Mouse (Mus musculus) left cerebral cortex, adult 6 months (tissue): ENCODE measurements around the gene Zfp637. TPM values are rescaled to one million over a fixed set of nuclear protein-coding genes. Genes with fewer than 3 reads are reported as not detected.

Experiments
- long read RNA-seq, 2 experiments: library from polyadenylated mRNA; unstranded; transcript quantifications; one replicate each; pipeline ENCODE4 v2.0.0; 2019 to 2020
- polyA plus RNA-seq: library from polyadenylated mRNA; unstranded; fragments of <200 nt; fragmentation: Nextera tagmentation; gene quantifications from 2 replicates; pipeline ENCODE4 v1.2.3, GENCODE M21; 2021

The Zfp637 gene
- polyA plus RNA-seq: 125 and 139 TPM in 2 replicates
- long read RNA-seq, experiment 1, transcript Zfp637-202 (3 exons, 421 nt): minor isoform, 19 of 93 reads
- long read RNA-seq, experiment 1, transcript Zfp637-209 (3 exons, 765 nt): minor isoform, 10 of 93 reads
- long read RNA-seq, experiment 1, transcript Zfp637-208 (3 exons, 659 nt): minor isoform, 10 of 93 reads
- long read RNA-seq, experiment 1, transcript Zfp637-210 (3 exons, 1,098 nt): major isoform, 32 of 93 reads
- long read RNA-seq, experiment 1, partial matches to known transcripts: 3 of 93 reads
- long read RNA-seq, experiment 1, other reads (novel, unspliced or antisense): 12 of 93 reads
- long read RNA-seq, experiment 2, transcript Zfp637-208 (3 exons, 659 nt): minor isoform, 9 of 87 reads
- long read RNA-seq, experiment 2, transcript Zfp637-202 (3 exons, 421 nt): minor isoform, 15 of 87 reads
- long read RNA-seq, experiment 2, transcript Zfp637-210 (3 exons, 1,098 nt): major isoform, 34 of 87 reads
- long read RNA-seq, experiment 2, partial matches to known transcripts: 10 of 87 reads
- long read RNA-seq, experiment 2, other reads (novel, unspliced or antisense): 8 of 87 reads

DNA sequence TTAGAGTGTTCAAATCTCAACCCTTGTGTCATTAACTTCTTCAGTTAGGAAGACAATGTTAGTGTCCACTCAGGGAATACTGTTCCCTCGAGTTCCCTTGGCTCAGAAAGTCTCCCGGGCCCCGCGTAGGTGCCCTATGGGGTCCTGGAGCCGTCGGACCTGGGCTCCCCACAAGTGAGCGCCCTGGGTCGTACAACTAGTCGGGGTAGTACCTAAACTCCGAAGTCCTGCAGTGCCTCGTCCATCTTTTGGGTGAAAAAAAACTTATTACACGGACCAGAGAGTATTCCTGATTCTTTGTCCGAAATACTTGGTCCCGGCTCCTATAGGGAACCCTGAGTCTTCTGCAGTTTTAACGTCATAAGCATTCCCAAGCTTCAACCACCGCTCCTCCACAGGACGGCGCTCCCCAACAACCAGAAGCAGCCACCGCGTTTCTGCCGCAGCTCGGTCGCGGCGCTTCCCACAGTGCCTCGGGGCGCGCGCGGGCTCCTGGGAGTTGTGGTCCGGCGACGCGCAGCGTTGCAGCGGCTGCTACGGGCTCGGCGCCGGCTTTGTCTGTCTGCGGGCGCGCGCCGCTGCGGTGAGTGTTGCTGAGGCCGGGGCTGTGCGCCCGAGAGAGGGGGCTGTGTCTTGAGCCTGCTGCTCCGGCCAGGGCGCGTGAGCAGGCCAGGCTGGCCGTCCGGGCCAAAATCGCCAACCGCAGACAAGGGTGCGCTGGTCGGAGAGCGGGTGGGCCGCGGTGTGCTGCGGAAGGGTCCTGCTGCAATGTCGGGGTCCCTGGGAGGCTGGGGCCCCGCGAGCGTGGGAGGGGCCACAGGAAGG, at the start of gene Zfp637:
TSS of gene Zfp637 (plus strand) at position 495 of the 825 bp plus-strand sequence.

DNA sequence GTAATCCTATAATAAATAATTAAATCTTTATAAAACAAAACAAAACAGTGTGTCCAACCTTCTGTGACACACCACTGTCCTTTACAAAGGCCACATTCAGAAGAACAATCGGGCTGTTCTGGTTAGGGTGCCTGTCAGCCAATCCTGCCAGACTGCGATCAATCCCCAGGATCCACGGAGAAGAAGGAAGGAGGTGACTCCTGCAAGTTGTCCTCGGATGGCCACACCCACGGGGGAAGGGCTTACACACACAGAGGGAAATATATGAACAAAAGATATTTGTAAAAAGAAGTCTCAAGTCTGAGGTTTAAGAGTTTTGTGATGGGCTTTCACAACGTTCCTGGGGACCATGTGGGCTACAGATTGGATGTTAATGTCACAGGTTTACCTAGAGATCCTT, 20.9 kb downstream of the Zfp637 start, which contains the start of gene Zfp239:
TSS of gene Zfp239 (plus strand) at position 253 of the 400 bp plus-strand sequence.

Other genes starting within 250 kb of the Zfp637 start
- gene Zfp239, start 20.9 kb downstream of the Zfp637 start, polyA plus RNA-seq: 30.3 and 37.3 TPM in 2 replicates
- 88.0 and 89.6 TPM in 2 replicates for gene Hnrnpf, start 59.1 kb downstream of the Zfp637 start, polyA plus RNA-seq
- 0.58 TPM in 1 of 2 replicates, not detected in the other for gene Fxyd4, start 96.5 kb downstream of the Zfp637 start, polyA plus RNA-seq
- 54.0 and 61.3 TPM in 2 replicates for gene Rasgef1a, start 170.3 kb downstream of the Zfp637 start, polyA plus RNA-seq